Mouse (Mus musculus): ENCODE data around the gene Pfkfb2.
"Not testable (repeated sequence)": the region's sequence is repeated elsewhere in the genome, so short reads cannot be mapped to it uniquely, and the experiment has no call there.

Pfkfb2 gene

GRCm38 (mm10) chr1:130701976-130702375 lies 27.1 kb downstream of the Pfkfb2 start:
- DNase-seq (ENCODE audit: extremely low read depth, insufficient read length, low spot score), result no peak

DNA sequence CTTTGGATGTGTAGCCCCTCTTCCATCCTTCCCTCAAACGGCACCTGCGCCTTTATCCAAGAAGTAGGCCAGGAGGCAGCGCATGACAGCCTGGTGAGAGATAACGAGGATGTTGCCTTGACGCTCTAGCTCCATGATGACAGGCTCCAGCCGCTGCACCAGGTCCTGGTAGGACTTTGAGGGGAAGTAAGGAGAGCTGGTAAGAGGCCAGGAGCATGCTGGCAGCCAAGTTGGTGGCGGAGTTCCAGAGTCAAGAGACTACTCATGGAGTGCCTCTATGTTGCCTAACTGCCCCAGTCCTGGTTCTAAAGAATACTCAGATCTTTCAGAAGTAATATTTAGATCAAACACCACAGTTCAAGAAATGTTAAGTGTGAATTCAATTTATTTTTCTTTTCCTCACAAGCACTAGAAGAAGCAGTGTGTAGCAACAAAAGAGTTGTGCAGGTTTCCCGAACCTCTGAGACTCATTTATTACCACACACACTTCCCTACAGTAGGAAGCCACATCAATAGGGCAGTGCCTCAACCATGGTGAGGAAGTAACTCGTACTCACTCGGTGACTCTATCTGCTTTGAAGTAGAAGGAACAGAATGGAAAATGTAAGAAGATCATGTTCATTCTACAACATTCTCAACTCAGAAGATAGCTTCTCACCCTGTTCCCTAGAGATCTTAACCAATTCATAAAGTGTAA lies 29.0 kb downstream of the Pfkfb2 start:
- DNase-seq (ENCODE audit: extremely low read depth, insufficient read length, low spot score), result no peak

DNA sequence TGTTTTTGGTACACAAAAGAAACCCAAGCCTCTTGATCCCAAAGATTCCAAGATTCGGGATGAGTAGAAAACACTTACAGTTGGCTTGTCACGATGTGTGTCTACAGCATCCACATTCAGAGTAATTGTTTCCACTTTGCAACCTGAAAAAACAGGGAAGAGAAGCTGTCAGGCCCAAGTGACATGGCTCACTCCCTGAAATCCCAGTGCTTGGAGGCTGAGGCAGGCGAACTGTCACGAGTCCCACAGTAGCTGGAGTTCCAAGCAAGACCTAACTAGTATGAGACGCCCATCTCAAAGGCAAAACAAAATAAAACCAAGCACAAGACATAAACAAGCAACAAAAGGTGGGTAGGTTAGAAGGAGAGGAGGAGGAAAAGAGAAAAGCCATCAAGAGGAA lies 30.5 kb downstream of the Pfkfb2 start:
- no peak for DNase-seq (ENCODE audit: extremely low read depth, insufficient read length, low spot score)

DNA sequence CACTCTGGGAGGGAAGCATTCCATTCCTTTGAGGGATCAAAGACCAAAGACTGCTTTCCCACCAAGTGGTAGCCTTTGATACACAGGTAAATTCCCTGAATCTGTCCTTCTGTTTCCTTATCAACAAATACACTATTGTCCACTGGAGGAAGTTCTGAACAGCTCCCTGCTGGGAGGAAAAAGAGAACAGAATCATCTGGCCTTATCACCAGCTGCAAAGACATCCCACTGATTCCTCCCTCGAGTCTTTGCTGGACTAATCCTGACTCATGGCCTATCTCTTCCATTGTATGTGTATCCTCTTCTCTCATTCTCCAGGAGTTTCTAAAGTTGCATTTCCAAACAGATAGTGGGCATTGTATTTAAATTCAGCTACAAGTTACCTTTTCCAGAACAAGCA lies 45.1 kb downstream of the Pfkfb2 start:
- DNase-seq (ENCODE audit: extremely low read depth, insufficient read length, low spot score), result no peak

- no peak for DNase-seq (ENCODE audit: extremely low read depth, insufficient read length, low spot score)
Measured at GRCm38 (mm10) chr1:130681656-130682413, 47.2 kb downstream of the Pfkfb2 start.

- DNase-seq (ENCODE audit: extremely low read depth, insufficient read length, low spot score), result no peak
Measured at GRCm38 (mm10) chr1:130681075-130681474, 48.0 kb downstream of the Pfkfb2 start.

DNA sequence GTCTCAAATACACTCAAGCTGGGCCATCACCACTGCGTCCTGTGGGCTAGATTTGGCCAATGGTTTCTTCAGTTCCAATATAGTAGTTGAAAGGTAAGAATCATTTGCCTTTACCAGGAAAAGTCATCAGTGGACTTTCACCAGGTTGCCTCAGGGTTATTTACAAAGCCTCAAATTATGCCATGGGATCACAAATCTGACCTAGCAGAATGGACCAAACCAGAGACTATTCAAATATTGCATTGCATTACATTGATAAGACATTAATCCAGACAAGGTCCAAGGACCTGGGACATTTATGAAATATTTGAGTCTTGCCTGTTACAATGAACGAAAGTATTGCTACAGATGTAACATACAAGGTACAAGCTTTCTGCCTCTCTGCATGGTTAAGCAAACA lies 50.5 kb downstream of the Pfkfb2 start:
- no peak for DNase-seq (ENCODE audit: extremely low read depth, insufficient read length, low spot score)

GRCm38 (mm10) chr1:130663576-130663975 lies 65.5 kb downstream of the Pfkfb2 start:
- not testable (repeated sequence) for DNase-seq (ENCODE audit: extremely low read depth, insufficient read length, low spot score)

GRCm38 (mm10) chr1:130661454-130661853 lies 67.6 kb downstream of the Pfkfb2 start, which contains the start of gene C4bp:
Gene C4bp, minus strand, starts transcription at chr1:130661632.
- no peak for DNase-seq (ENCODE audit: extremely low read depth, insufficient read length, low spot score)

DNA sequence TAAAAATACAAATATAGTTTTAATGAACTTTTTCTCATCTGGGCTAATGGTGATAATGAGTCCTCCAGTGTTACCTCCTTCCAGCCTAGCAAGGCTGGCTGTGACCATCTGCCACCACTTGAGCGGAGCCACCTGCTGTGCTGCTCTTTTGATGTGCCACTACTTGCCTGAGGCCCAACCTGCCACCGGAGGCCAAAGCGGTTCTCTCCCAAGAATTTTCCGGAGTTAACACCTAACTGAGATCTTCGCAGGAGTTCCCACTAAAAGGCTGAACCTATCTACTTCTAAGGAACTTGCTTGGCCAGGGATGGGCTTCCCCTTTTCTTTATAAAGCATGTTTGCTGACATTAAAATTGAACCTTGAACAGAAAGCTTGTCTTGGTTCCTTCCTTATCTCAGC lies 69.4 kb downstream of the Pfkfb2 start:
- DNase-seq (ENCODE audit: extremely low read depth, insufficient read length, low spot score), result not testable (repeated sequence)

GRCm38 (mm10) chr1:130644103-130644502 lies 85.0 kb downstream of the Pfkfb2 start:
- DNase-seq (ENCODE audit: extremely low read depth, insufficient read length, low spot score), result no peak

DNA sequence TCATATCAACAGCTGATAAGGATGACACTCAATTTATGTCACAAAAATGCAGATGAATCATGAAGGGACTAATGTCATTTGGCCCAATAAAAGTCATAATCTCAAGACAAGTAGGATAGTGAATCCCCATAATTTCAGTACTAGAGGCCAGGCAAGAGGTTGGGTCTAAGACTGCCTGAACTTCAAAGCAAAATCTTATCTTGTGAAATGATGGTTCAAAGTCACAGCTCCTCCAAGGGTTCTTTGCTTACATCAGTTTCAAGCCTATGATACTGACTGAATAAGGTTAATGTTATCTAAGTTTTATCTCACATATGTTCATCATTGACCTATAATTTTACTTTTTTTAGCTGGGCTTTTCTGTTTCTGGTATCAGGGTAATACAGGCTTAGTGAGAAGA lies 88.1 kb downstream of the Pfkfb2 start:
- no peak for DNase-seq (ENCODE audit: extremely low read depth, insufficient read length, low spot score)
